Mouse (Mus musculus) ES-E14 (cell line): Measurements from ENCODE around the gene Cx3cr1.

ENCODE experiments used
- CHD2 ChIP-seq: IDR thresholded peaks from 2 replicates; pipeline ENCODE4 v1.6.1; 2014; ENCODE audit warnings: mild to moderate bottlenecking, low read depth, low read length, inconsistent platforms
- HCFC1 ChIP-seq: IDR thresholded peaks from 2 replicates; pipeline ENCODE4 v1.6.1; 2012; ENCODE audit warnings: low read length, inconsistent platforms, borderline replicate concordance; ENCODE audit not compliant: insufficient read depth
- ZC3H11A ChIP-seq: IDR thresholded peaks from 2 replicates; pipeline ENCODE4 v1.6.1; 2012; ENCODE audit warnings: low read depth, mild to moderate bottlenecking, inconsistent platforms, low read length, borderline replicate concordance
- ZNF384 ChIP-seq: IDR thresholded peaks from 2 replicates; pipeline ENCODE4 v1.6.1; 2012; ENCODE audit warnings: low read depth, low read length, inconsistent platforms

GRCm38 (mm10) chr9:119888843-119889246 lies 180.8 kb downstream of the Cx3cr1 start:
- TF ChIP-seq CHD2 (no peak), ZC3H11A (no peak), HCFC1 (no peak), ZNF384 (no peak)
